Mouse (Mus musculus) embryo, embryonic 10.5 days (tissue): ENCODE data around the gene Rpl23a.
A peak's percentile ranks its signal among the peaks of the same experiment; 100 is the strongest.

Experiments used
- DNase-seq: peaks from one replicate; pipeline ENCODE4 v3.0.0-alpha.2; 2015; ENCODE audit warnings: low spot score

Rpl23a gene

GRCm38 (mm10) chr11:78182961-78183844, at the start of gene Rpl23a:
Gene Rpl23a (minus strand): TSS chr11:78183584.
- DNase-seq: peak; percentile 97

- no peak for DNase-seq
Observed at GRCm38 (mm10) chr11:78231518-78231917, 48.1 kb upstream of the Rpl23a start.

- DNase-seq: no peak
Observed at GRCm38 (mm10) chr11:78223586-78223985, 40.2 kb upstream of the Rpl23a start.

GRCm38 (mm10) chr11:78215709-78216317, 32.4 kb upstream of the Rpl23a start:
- DNase-seq: no peak

GRCm38 (mm10) chr11:78213086-78213817, 29.9 kb upstream of the Rpl23a start:
- no peak for DNase-seq

GRCm38 (mm10) chr11:78211513-78211912, 28.1 kb upstream of the Rpl23a start:
- no peak for DNase-seq

GRCm38 (mm10) chr11:78210615-78211014, 27.2 kb upstream of the Rpl23a start:
- DNase-seq: no peak

- DNase-seq: no peak
Observed at GRCm38 (mm10) chr11:78209886-78210285, 26.5 kb upstream of the Rpl23a start.

- no peak for DNase-seq
Observed at GRCm38 (mm10) chr11:78207190-78207589, 23.8 kb upstream of the Rpl23a start.

- peak; percentile 52 for DNase-seq
Observed at GRCm38 (mm10) chr11:78205361-78206206, 22.2 kb upstream of the Rpl23a start.

- no peak for DNase-seq
Observed at GRCm38 (mm10) chr11:78204287-78204686, 20.9 kb upstream of the Rpl23a start.

- no peak for DNase-seq
Observed at GRCm38 (mm10) chr11:78202372-78202771, 19.0 kb upstream of the Rpl23a start.

GRCm38 (mm10) chr11:78195101-78195863, 11.9 kb upstream of the Rpl23a start:
- no peak for DNase-seq

- DNase-seq: peak; percentile 81
Observed at GRCm38 (mm10) chr11:78194411-78195100, 11.2 kb upstream of the Rpl23a start.

GRCm38 (mm10) chr11:78193113-78193512, 9.7 kb upstream of the Rpl23a start, which contains the start of gene Proca1:
Gene Proca1 (plus strand): TSS chr11:78193392.
- DNase-seq: no peak

- no peak for DNase-seq
Observed at GRCm38 (mm10) chr11:78190041-78190440, 6.7 kb upstream of the Rpl23a start.

GRCm38 (mm10) chr11:78189234-78190040, 6.1 kb upstream of the Rpl23a start:
- peak; percentile 94 for DNase-seq

- DNase-seq: peak; percentile 90
Observed at GRCm38 (mm10) chr11:78188331-78189233, 5.2 kb upstream of the Rpl23a start, which contains the start of gene Rab34. Gene Rab34 (plus strand): TSS chr11:78188430.
